Mouse (Mus musculus): ENCODE measurements at regions not wholly inside any gene's neighbourhood (a gene's known extent, or its start where the extent isn't known, plus 50 kb on each side); places are given as distances from the start of the nearest gene placed in this dataset.

DNA sequence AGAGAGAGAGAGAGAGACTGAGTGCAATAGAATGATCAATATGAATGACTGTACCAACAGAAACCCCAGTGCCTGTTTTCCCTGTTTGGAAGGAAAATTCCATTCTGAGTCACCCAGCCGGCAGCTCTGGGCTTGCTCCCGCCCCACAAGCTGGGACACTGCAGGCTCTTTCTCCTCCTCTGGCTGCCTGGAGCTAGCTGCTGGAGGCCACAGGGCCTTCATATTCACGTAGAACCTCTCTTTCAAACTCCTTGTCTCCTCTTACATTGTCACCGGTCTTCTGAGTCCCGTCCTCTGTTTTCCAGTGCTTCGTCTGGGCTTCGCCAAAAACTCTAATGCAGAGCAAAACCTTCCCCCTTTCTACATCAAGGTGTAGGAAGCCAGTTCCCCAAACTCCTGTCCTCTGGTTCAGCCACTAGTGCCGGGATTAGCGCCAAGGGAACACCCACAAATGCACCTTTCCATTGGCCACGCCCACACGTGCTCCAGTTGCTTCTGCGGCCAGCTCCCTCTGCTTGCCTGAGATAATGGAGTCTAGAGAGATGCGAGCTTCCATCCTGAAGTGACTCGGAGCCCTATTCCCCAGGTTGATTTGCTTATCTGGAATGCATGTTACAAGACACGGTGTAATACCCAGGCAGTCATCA lies 76.4 kb upstream of the Map1b start:
- Histone ChIP-seq H3K27ac (replicated peaks; ENCODE audit: low read depth, low read length) (no peak overlapping the region), H3K4me2 (replicated peaks; ENCODE audit: low read depth, low read length, severe bottlenecking) (peak overlapping the region; percentile 21; the same call in 1 of the 2 replicates), H3K27me3 (ENCODE audit: control insufficient read depth, insufficient read depth, low read length) (no peaks in the 10 kb centered on the region), H3K4me1 (ENCODE audit: control insufficient read depth, insufficient read depth, low read length) (peaks cover 8% of the 10 kb centered on the region), H3K4me3 (replicated peaks; ENCODE audit: low read length) (no peak overlapping the region), H3K9ac (ENCODE audit: low read depth, low read length, severe bottlenecking) (no peak overlapping the region), H3K9me3 (ENCODE audit: control insufficient read depth, low read length) (no peaks in the 10 kb centered on the region), H3K36me3 (ENCODE audit: control insufficient read depth, insufficient read depth, low read length) (no peaks in the 10 kb centered on the region)
- no peak for TF ChIP-seq POLR2A (IDR thresholded peaks at IDR 0.05; ENCODE audit: borderline replicate concordance, extremely low read depth, insufficient read depth, insufficient read length)
- 13% methylated on average over 15 of the region's 15 CpGs for WGBS
- ATAC-seq (ENCODE audit: low FRiP score, low read depth): no peak
- peak; percentile 25 for DNase-seq (ENCODE audit: low spot score)

DNA sequence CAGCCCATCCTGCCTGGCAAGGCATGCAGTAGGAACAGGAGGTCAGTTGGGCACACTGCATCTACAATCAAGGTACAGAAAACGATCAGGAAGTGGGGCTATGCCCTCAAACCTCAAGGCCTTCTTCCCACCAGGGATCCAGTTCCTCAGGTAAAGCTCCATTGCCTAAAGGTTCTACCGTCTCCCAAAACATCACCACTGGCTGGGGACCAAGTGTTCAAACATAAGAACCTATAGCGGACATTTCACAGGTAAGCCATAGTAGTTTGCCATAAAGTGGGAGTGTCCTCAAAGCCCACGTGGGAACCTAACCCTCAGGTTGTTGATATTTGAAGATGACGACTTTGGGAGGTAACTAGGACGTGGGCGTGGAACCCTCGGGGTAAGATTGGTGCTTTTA lies 72.3 kb upstream of the Map1b start:
- Histone ChIP-seq H3K4me3 (replicated peaks; ENCODE audit: low read length) (no peak overlapping the region), H3K4me1 (ENCODE audit: control insufficient read depth, insufficient read depth, low read length) (peaks cover 8% of the 10 kb centered on the region), H3K9me3 (ENCODE audit: control insufficient read depth, low read length) (no peaks in the 10 kb centered on the region), H3K9ac (ENCODE audit: low read depth, low read length, severe bottlenecking) (no peak overlapping the region), H3K4me2 (replicated peaks; ENCODE audit: low read depth, low read length, severe bottlenecking) (no peak overlapping the region), H3K36me3 (ENCODE audit: control insufficient read depth, insufficient read depth, low read length) (no peaks in the 10 kb centered on the region), H3K27me3 (ENCODE audit: control insufficient read depth, insufficient read depth, low read length) (no peaks in the 10 kb centered on the region), H3K27ac (replicated peaks; ENCODE audit: low read depth, low read length) (no peak overlapping the region)
- 86% methylated on average over 8 of the region's 8 CpGs for WGBS
- no peak for DNase-seq (ENCODE audit: low spot score)
- no peak for ATAC-seq (ENCODE audit: low FRiP score, low read depth)
- no peak for TF ChIP-seq POLR2A (IDR thresholded peaks at IDR 0.05; ENCODE audit: borderline replicate concordance, extremely low read depth, insufficient read depth, insufficient read length)

DNA sequence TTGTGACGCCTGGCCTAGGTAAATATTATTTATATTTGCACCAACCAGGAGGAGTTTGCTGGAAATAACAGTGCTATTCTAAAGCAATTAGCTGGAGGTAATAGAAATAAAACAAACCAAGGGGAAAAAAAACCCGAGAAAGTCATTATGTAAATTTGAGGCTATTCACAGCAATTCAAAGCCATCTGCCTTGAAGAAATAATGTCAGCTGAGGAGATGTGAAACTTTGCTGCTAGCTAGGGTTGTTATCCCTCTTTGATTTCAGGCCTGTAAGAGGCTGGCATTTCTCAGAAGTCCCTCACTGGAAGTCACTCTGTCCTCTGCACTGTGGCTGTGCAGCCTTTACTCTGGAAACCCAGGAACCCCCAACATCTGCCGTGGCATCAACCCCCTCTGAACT lies 67.5 kb upstream of the Map1b start:
- Histone ChIP-seq H3K4me2 (replicated peaks; ENCODE audit: low read depth, low read length, severe bottlenecking) (no peak overlapping the region), H3K4me1 (ENCODE audit: control insufficient read depth, insufficient read depth, low read length) (no peaks in the 10 kb centered on the region), H3K9ac (ENCODE audit: low read depth, low read length, severe bottlenecking) (no peak overlapping the region), H3K36me3 (ENCODE audit: control insufficient read depth, insufficient read depth, low read length) (no peaks in the 10 kb centered on the region), H3K4me3 (replicated peaks; ENCODE audit: low read length) (no peak overlapping the region), H3K27ac (replicated peaks; ENCODE audit: low read depth, low read length) (no peak overlapping the region), H3K27me3 (ENCODE audit: control insufficient read depth, insufficient read depth, low read length) (no peaks in the 10 kb centered on the region), H3K9me3 (ENCODE audit: control insufficient read depth, low read length) (no peaks in the 10 kb centered on the region)
- ATAC-seq (ENCODE audit: low FRiP score, low read depth) (no peak), DNase-seq (ENCODE audit: low spot score) (no peak)
- WGBS: 34% methylated on average over 3 of the region's 3 CpGs
- TF ChIP-seq POLR2A (IDR thresholded peaks at IDR 0.05; ENCODE audit: borderline replicate concordance, extremely low read depth, insufficient read depth, insufficient read length): no peak

- Histone ChIP-seq H3K27ac (replicated peaks; ENCODE audit: low read depth, low read length) (no peak overlapping the region), H3K27me3 (ENCODE audit: control insufficient read depth, insufficient read depth, low read length) (no peaks in the 10 kb centered on the region), H3K9ac (ENCODE audit: low read depth, low read length, severe bottlenecking) (no peak overlapping the region), H3K4me1 (ENCODE audit: control insufficient read depth, insufficient read depth, low read length) (no peaks in the 10 kb centered on the region), H3K4me3 (replicated peaks; ENCODE audit: low read length) (no peak overlapping the region), H3K4me2 (replicated peaks; ENCODE audit: low read depth, low read length, severe bottlenecking) (no peak overlapping the region), H3K36me3 (ENCODE audit: control insufficient read depth, insufficient read depth, low read length) (no peaks in the 10 kb centered on the region), H3K9me3 (ENCODE audit: control insufficient read depth, low read length) (no peaks in the 10 kb centered on the region)
- ATAC-seq (ENCODE audit: low FRiP score, low read depth) (no peak), DNase-seq (ENCODE audit: low spot score) (no peak)
- WGBS: 82% methylated on average over 5 of the region's 5 CpGs
- TF ChIP-seq POLR2A (IDR thresholded peaks at IDR 0.05; ENCODE audit: borderline replicate concordance, extremely low read depth, insufficient read depth, insufficient read length): no peak
Observed at GRCm38 (mm10) chr13:99580296-99580695, 64.0 kb upstream of the Map1b start.

DNA sequence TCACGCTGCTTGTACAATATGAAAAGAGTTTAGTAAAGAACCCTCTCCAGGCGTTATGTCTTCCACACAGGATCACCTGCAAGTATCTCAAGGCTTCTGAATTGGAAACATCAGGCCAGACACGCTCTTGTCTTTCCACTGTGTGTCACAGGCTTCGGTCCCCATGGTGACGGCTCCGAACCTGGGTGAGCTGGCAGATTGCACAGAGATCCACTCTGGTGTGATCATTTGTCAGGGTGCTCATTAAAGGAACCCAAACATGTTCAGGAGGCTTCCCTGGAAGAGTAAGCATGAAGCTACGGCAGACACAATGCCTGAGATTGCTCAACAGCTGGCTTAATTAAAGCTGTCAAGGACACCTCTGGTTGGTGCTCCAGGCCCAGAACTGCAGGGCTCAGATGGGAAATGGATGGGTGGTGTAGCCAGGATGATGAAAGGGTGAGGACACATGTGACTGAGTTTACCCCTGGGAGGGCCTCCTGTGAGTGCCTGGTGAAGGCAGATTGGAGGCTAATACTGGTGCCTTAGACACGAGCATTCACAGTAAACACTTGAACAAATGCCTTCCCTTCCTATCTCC lies 63.3 kb upstream of the Map1b start:
- Histone ChIP-seq H3K4me2 (replicated peaks; ENCODE audit: low read depth, low read length, severe bottlenecking) (no peak overlapping the region), H3K27ac (replicated peaks; ENCODE audit: low read depth, low read length) (no peak overlapping the region), H3K4me1 (ENCODE audit: control insufficient read depth, insufficient read depth, low read length) (no peaks in the 10 kb centered on the region), H3K4me3 (replicated peaks; ENCODE audit: low read length) (no peak overlapping the region), H3K9me3 (ENCODE audit: control insufficient read depth, low read length) (no peaks in the 10 kb centered on the region), H3K9ac (ENCODE audit: low read depth, low read length, severe bottlenecking) (no peak overlapping the region), H3K27me3 (ENCODE audit: control insufficient read depth, insufficient read depth, low read length) (no peaks in the 10 kb centered on the region), H3K36me3 (ENCODE audit: control insufficient read depth, insufficient read depth, low read length) (no peaks in the 10 kb centered on the region)
- no peak for TF ChIP-seq POLR2A (IDR thresholded peaks at IDR 0.05; ENCODE audit: borderline replicate concordance, extremely low read depth, insufficient read depth, insufficient read length)
- WGBS: 63% methylated on average over 8 of the region's 8 CpGs
- DNase-seq (ENCODE audit: low spot score) (no peak), ATAC-seq (ENCODE audit: low FRiP score, low read depth) (no peak)

Data from limb, embryonic 14.5 days (tissue).